Mouse (Mus musculus) embryonic facial prominence, embryonic 12.5 days (tissue): ENCODE measurements around the gene Cldn15. TPM values are rescaled to one million over a fixed set of nuclear protein-coding genes. Genes with fewer than 3 reads are reported as not detected.
A peak's percentile ranks its signal among the peaks of the same experiment; 100 is the strongest.

Experiments used
- ATAC-seq: fragments of 200-750 bp; cut with Nextera tagmentation; 2 replicates; pipeline ENCODE4 v1.8.0; 2017; ENCODE audit not compliant: insufficient number of reproducible peaks, insufficient read depth, low FRiP score, low TSS enrichment
- H3K27ac ChIP-seq: fragments of 300-500 bp; sonication (generic); 2 replicates; pipeline ENCODE4 v1.5.1; 2016; ENCODE audit warnings: mild to moderate bottlenecking
- H3K27me3 ChIP-seq: fragments of 300-500 bp; sonication (generic); 2 replicates; pipeline ENCODE4 v1.6.1; 2016; ENCODE audit warnings: mild to moderate bottlenecking, moderate library complexity
- H3K36me3 ChIP-seq: fragments of 300-500 bp; sonication (generic); 2 replicates; pipeline ENCODE4 v1.6.1; 2016; ENCODE audit warnings: mild to moderate bottlenecking
- H3K4me1 ChIP-seq: fragments of 300-500 bp; sonication (generic); 2 replicates; pipeline ENCODE4 v1.6.1; 2016
- H3K4me2 ChIP-seq: fragments of 300-500 bp; sonication (generic); replicated peaks from 2 replicates; pipeline ENCODE4 v1.6.1; 2016; ENCODE audit warnings: mild to moderate bottlenecking, moderate library complexity
- H3K4me3 ChIP-seq: fragments of 300-500 bp; sonication (generic); 2 replicates; pipeline ENCODE4 v1.5.1; 2016; ENCODE audit warnings: mild to moderate bottlenecking
- H3K9ac ChIP-seq: fragments of 300-500 bp; sonication (generic); 2 replicates; pipeline ENCODE4 v1.6.1; 2016; ENCODE audit warnings: mild to moderate bottlenecking, moderate library complexity
- H3K9me3 ChIP-seq: fragments of 300-500 bp; sonication (generic); 2 replicates; pipeline ENCODE4 v1.6.1; 2016; ENCODE audit warnings: mild to moderate bottlenecking, moderate library complexity
- WGBS: fragments of 180-500 bp; shearing (Covaris S2); methylation state at CpG from one replicate; pipeline ENCODE4 v1.1.7; 2016; 5-methylcytosine and 5-hydroxymethylcytosine counted together
- polyA plus RNA-seq: library from polyadenylated mRNA; unstranded; fragments of >200 nt; fragmentation: Nextera tagmentation; extraction: Ambion mirVana; gene quantifications from 2 replicates; pipeline ENCODE4 v1.2.1, GENCODE M21; 2016

Gene Cldn15
- polyA plus RNA-seq, 1 experiment from 2014 or later = 0.17 TPM

GRCm38 (mm10) chr5:136986695-136987137, 20.3 kb downstream of the Cldn15 start, which contains the start of gene Plod3:
Plod3 (plus strand) TSS chr5:136987019.
- H3K27me3 ChIP-seq = no peaks in the 10 kb centered on the region
- WGBS = under 1% methylated on average over 26 of the region's 26 CpGs
- peak within 1 kb of the TSS; percentile 90 for H3K9ac ChIP-seq
- H3K4me2 ChIP-seq = peak within 1 kb of the TSS; percentile 77
- H3K4me3 ChIP-seq = peak within 1 kb of the TSS; percentile 84
- peaks cover 19% of the 10 kb centered on the region; the same call in 1 of the 2 replicates for H3K4me1 ChIP-seq
- peaks cover 45% of the 10 kb centered on the region for H3K36me3 ChIP-seq
- no peaks in the 10 kb centered on the region for H3K9me3 ChIP-seq
- peak; percentile 85 for ATAC-seq
- H3K27ac ChIP-seq = peak within 1 kb of the TSS; percentile 98

- Histone ChIP-seq H3K9ac (peak overlapping the region; percentile 90), H3K4me2 (peak overlapping the region; percentile 77), H3K9me3 (no peaks in the 10 kb centered on the region), H3K4me3 (peak overlapping the region; percentile 84), H3K27ac (peak overlapping the region; percentile 98), H3K27me3 (no peaks in the 10 kb centered on the region), H3K36me3 (peaks cover 46% of the 10 kb centered on the region), H3K4me1 (peaks cover 18% of the 10 kb centered on the region; the same call in 1 of the 2 replicates)
- peak; percentile 65 for ATAC-seq
- WGBS = under 1% methylated on average over 67 of the region's 67 CpGs
Observed at GRCm38 (mm10) chr5:136987138-136987933, 20.9 kb downstream of the Cldn15 start.

DNA sequence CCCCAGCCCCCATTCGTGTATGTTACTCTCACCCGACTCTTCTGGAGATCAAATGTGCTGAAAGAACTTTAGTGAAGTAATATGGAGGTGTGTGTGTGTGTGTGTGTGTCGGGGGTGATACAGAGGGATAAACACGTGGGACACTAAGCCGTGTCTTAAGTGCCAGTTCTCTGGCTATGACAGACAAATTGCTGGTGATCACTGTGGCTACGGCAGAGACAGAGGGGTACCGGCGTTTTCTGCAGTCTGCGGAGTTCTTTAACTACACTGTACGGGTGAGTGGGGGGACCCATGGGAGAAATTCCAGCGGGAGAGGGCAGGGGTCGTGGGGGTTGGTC, 21.5 kb downstream of the Cldn15 start, which contains the start of gene Znhit1:
Gene Znhit1, minus strand, starts transcription at position 88 of the 338 bp plus-strand sequence.
- peak within 1 kb of the TSS; percentile 77 for H3K4me2 ChIP-seq
- WGBS = 5% methylated on average over 12 of the region's 12 CpGs
- H3K36me3 ChIP-seq = peaks cover 50% of the 10 kb centered on the region
- peak within 1 kb of the TSS; percentile 90 for H3K9ac ChIP-seq
- peaks cover 16% of the 10 kb centered on the region; the same call in 1 of the 2 replicates for H3K4me1 ChIP-seq
- no peaks in the 10 kb centered on the region for H3K27me3 ChIP-seq
- no peak for ATAC-seq
- H3K4me3 ChIP-seq = peak within 1 kb of the TSS; percentile 84
- peak within 1 kb of the TSS; percentile 98 for H3K27ac ChIP-seq
- no peaks in the 10 kb centered on the region for H3K9me3 ChIP-seq

DNA sequence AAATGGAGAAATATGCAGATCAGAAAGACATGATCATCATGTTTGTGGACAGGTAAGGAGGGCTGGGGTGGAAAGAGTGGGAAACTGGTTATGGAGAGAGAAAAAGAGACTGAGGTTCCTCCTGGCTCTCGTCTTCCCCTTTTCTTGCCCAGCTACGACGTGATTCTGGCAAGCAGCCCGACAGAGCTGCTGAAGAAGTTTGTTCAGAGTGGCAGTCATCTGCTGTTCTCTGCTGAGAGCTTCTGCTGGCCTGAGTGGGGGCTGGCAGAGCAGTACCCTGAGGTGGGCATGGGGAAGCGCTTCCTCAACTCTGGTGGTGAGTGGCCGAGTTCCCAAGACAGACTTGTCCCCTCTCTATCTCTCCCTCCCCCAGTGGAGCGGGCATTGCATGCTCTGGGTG, 22.0 kb downstream of the Cldn15 start:
- Histone ChIP-seq H3K4me1 (peaks cover 16% of the 10 kb centered on the region; the same call in 1 of the 2 replicates), H3K4me2 (peak overlapping the region; percentile 77), H3K9me3 (no peaks in the 10 kb centered on the region), H3K4me3 (peak overlapping the region; percentile 84), H3K27ac (no peak overlapping the region), H3K9ac (peak overlapping the region; percentile 90), H3K36me3 (peaks cover 56% of the 10 kb centered on the region), H3K27me3 (no peaks in the 10 kb centered on the region)
- WGBS = 69% methylated on average over 7 of the region's 7 CpGs
- ATAC-seq = no peak

DNA sequence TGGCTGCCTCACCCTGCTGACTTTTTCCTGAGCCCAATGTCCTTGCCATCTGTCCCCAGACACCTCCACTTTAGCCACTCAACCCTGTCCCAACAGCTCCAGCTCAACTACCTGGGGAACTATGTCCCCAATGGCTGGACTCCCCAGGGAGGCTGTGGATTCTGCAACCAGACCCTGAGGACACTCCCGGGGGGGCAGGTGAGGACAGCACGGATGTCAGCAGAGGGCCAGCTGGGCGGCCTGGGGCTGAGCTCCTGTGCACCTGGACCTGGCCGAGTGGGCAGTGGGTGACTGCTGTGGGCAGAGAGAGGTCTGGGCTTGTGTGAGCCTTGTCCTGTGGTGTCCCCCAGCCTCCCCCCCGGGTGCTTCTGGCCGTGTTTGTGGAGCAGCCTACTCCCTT, 23.4 kb downstream of the Cldn15 start:
- ATAC-seq = no peak
- 86% methylated on average over 6 of the region's 6 CpGs for WGBS

GRCm38 (mm10) chr5:136999449-136999848, 33.0 kb downstream of the Cldn15 start:
- H3K4me3 ChIP-seq = no peak overlapping the region
- H3K4me1 ChIP-seq = peaks cover 7% of the 10 kb centered on the region; the same call in 1 of the 2 replicates
- H3K4me2 ChIP-seq = no peak overlapping the region
- no peak for ATAC-seq
- no peaks in the 10 kb centered on the region for H3K9me3 ChIP-seq
- no peaks in the 10 kb centered on the region for H3K27me3 ChIP-seq
- WGBS = 82% methylated on average over 5 of the region's 5 CpGs
- H3K27ac ChIP-seq = no peak overlapping the region
- peaks cover 21% of the 10 kb centered on the region for H3K36me3 ChIP-seq
- H3K9ac ChIP-seq = no peak overlapping the region

More for the DNA sequence above, 23.4 kb downstream of the Cldn15 start:
- Histone ChIP-seq H3K9me3 (no peaks in the 10 kb centered on the region), H3K4me3 (no peak overlapping the region), H3K36me3 (peaks cover 60% of the 10 kb centered on the region), H3K27me3 (no peaks in the 10 kb centered on the region), H3K4me2 (no peak overlapping the region), H3K27ac (no peak overlapping the region), H3K4me1 (peaks cover 16% of the 10 kb centered on the region; the same call in 1 of the 2 replicates), H3K9ac (no peak overlapping the region)

DNA sequence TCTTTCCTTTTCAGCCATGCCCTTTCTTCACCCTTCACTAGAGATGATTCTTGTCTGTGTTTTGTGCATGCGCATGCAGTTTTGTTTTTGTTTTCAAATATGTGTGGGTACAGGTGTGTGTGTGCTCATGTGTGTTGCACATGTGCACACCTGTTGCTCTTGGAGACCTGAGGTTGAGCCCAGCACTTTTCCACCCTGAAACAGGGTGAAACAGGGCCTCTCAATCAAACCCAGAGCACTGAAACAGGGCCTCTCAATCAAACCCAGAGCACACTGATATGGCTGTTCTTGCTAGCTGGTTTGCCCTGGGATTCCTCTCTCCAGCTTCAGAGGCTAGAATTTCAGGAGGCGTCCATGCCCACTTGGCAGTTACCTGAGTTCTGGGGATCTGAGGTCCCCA, 34.2 kb downstream of the Cldn15 start:
- H3K9me3 ChIP-seq = no peaks in the 10 kb centered on the region
- H3K9ac ChIP-seq = no peak overlapping the region
- no peak overlapping the region for H3K4me2 ChIP-seq
- H3K36me3 ChIP-seq = peaks cover 10% of the 10 kb centered on the region
- H3K4me3 ChIP-seq = no peak overlapping the region
- no peak for ATAC-seq
- no peak overlapping the region for H3K27ac ChIP-seq
- H3K27me3 ChIP-seq = no peaks in the 10 kb centered on the region
- peaks cover 7% of the 10 kb centered on the region; the same call in 1 of the 2 replicates for H3K4me1 ChIP-seq
- WGBS = 73% methylated on average over 2 of the region's 2 CpGs

DNA sequence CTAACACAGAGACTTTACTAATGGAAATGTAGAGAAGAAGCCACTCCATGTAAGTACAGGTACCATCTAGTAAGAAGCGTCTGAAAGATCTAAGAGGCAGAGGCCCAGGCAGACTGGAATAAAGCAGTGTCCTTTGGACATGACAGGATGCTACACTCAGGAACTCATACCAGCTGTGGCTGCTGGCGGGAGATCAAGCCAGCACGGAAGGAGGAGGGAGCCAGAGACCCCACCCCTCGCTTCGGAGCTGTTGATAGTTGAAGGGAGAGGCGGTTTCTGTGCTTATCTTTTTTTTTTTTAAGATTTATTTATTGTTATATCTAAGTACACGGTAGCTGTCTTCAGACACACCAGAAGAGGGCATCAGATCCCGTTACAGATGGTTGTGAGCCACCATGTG, 40.9 kb downstream of the Cldn15 start:
- H3K4me3 ChIP-seq = no peak overlapping the region
- no peaks in the 10 kb centered on the region for H3K4me1 ChIP-seq
- no peak overlapping the region for H3K9ac ChIP-seq
- H3K4me2 ChIP-seq = no peak overlapping the region
- WGBS = 64% methylated on average over 8 of the region's 8 CpGs
- no peak overlapping the region for H3K27ac ChIP-seq
- no peak for ATAC-seq
- H3K36me3 ChIP-seq = no peaks in the 10 kb centered on the region
- no peaks in the 10 kb centered on the region for H3K9me3 ChIP-seq
- H3K27me3 ChIP-seq = no peaks in the 10 kb centered on the region

DNA sequence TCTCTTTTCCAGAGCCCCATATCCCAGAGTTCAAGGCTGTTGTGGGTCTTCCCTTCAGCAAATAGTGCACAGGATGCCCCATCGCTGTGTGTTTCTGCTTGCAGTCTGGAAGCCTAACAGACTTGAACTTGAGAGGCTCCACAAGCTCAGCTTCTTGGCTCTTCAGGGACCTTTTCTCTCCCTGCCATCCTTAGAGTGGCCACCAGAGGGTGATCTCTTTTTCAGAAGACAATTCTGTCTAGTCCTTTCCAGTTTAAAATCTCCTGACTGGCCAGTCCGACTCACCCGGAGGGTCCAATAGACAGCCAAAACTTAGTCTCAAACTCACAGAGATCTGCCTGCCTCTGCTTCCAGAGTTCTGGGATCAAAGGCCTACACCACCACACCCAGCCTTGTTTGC, 43.6 kb downstream of the Cldn15 start:
- Histone ChIP-seq H3K27ac (no peak overlapping the region), H3K27me3 (no peaks in the 10 kb centered on the region), H3K36me3 (no peaks in the 10 kb centered on the region), H3K4me1 (no peaks in the 10 kb centered on the region), H3K4me2 (no peak overlapping the region), H3K9ac (no peak overlapping the region), H3K9me3 (no peaks in the 10 kb centered on the region), H3K4me3 (no peak overlapping the region)
- ATAC-seq = no peak
- WGBS = 27% methylated on average over 3 of the region's 3 CpGs

DNA sequence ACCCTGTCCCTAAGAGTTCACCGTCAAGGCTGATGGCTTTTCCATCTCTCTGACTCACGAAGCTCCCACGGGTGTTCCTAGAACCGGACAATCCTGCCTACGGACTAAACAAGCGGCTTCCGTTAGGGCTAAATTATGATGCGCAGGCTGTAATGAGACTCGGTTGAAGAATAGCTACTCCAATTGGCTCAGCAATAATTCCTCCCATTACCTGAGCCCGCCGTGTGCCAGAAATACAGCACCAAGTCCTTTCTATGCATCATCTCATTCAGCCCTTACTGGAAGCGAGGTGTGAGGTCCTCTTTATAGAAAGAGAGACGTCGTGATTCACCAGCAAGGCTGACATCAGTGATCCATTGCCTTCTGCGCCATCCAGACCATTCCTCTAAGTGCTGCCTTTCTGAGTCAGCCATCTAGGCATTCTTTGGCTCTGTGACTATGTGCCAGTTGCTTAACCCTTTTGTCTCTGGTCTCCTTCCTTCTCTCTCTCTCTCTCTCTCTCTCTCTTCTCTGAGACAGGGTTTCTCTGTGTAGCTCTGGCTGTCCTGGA, 46.1 kb downstream of the Cldn15 start:
- H3K9ac ChIP-seq = no peak overlapping the region
- H3K4me2 ChIP-seq = no peak overlapping the region
- H3K9me3 ChIP-seq = no peaks in the 10 kb centered on the region
- H3K4me1 ChIP-seq = no peaks in the 10 kb centered on the region
- WGBS = 75% methylated on average over 15 of the region's 15 CpGs
- H3K27me3 ChIP-seq = no peaks in the 10 kb centered on the region
- ATAC-seq = no peak
- no peak overlapping the region for H3K27ac ChIP-seq
- no peaks in the 10 kb centered on the region for H3K36me3 ChIP-seq
- H3K4me3 ChIP-seq = no peak overlapping the region

DNA sequence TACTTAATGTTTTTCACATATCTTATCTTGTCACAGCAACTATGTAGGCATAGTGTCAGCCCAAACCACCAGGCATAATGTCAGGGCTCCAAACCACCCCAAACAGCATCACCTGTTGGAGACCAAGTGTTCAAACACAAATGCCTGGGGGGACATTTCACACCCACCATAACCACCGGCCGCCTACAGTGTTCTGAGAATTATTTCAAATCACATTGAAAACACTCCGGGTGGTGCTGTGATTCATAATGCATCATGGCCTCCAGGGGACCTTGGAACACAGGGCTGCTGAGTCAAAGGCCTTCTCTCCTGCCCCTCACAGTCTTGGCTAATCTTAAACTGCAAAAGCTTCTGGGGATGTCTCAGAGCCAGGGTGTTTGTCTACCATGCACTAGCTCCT, 49.5 kb downstream of the Cldn15 start:
- Histone ChIP-seq H3K4me1 (no peaks in the 10 kb centered on the region), H3K36me3 (no peaks in the 10 kb centered on the region), H3K4me2 (no peak overlapping the region), H3K27me3 (no peaks in the 10 kb centered on the region), H3K4me3 (no peak overlapping the region), H3K9ac (no peak overlapping the region), H3K9me3 (no peaks in the 10 kb centered on the region), H3K27ac (no peak overlapping the region)
- whole genome bisulfite sequencing = 87% methylated on average over 3 of the region's 3 CpGs
- no peak for ATAC-seq

- Histone ChIP-seq H3K27ac (no peak overlapping the region), H3K36me3 (no peaks in the 10 kb centered on the region), H3K4me2 (no peak overlapping the region), H3K27me3 (peaks cover 54% of the 10 kb centered on the region), H3K9ac (no peak overlapping the region), H3K4me1 (peaks cover 9% of the 10 kb centered on the region; the same call in 1 of the 2 replicates), H3K9me3 (no peaks in the 10 kb centered on the region), H3K4me3 (no peak overlapping the region)
- ATAC-seq = no peak
- 57% methylated on average over 3 of the region's 3 CpGs for WGBS
Observed at GRCm38 (mm10) chr5:137024318-137024717, 57.9 kb downstream of the Cldn15 start.
